Mouse (Mus musculus) midbrain, embryonic 16.5 days (tissue): ENCODE measurements around the gene Dydc1. TPM values are rescaled to one million over a fixed set of nuclear protein-coding genes. Genes with fewer than 3 reads are reported as not detected.

Source experiments
- ATAC-seq: fragments of 200-750 bp; cut with Nextera tagmentation; 2 replicates; pipeline ENCODE4 v1.8.0; 2017; ENCODE audit warnings: moderate TSS enrichment
- H3K27ac ChIP-seq: fragments of 300-500 bp; sonication (generic); 2 replicates; pipeline ENCODE4 v1.5.1; 2014; ENCODE audit warnings: mild to moderate bottlenecking, low read length, mixed read lengths
- H3K27me3 ChIP-seq: fragments of 300-500 bp; sonication (generic); 2 replicates; pipeline ENCODE4 v1.6.1; 2014; ENCODE audit warnings: low read depth, low read length, mixed read lengths; ENCODE audit not compliant: control insufficient read depth, insufficient read depth
- H3K36me3 ChIP-seq: fragments of 300-500 bp; sonication (generic); 2 replicates; pipeline ENCODE4 v1.6.1; 2014; ENCODE audit warnings: mild to moderate bottlenecking, low read length, moderate library complexity, mixed read lengths; ENCODE audit not compliant: control insufficient read depth, insufficient read depth
- H3K4me1 ChIP-seq: fragments of 300-500 bp; sonication (generic); 2 replicates; pipeline ENCODE4 v1.6.1; 2014; ENCODE audit warnings: mild to moderate bottlenecking, low read length, mixed read lengths; ENCODE audit not compliant: control insufficient read depth, insufficient read depth
- H3K4me2 ChIP-seq: fragments of 300-500 bp; sonication (generic); 2 replicates; pipeline ENCODE4 v1.6.1; 2014; ENCODE audit warnings: mild to moderate bottlenecking, low read length, mixed read lengths
- H3K4me3 ChIP-seq: fragments of 300-500 bp; sonication (generic); 2 replicates; pipeline ENCODE4 v1.5.1; 2014; ENCODE audit warnings: low read depth, mild to moderate bottlenecking, low read length, moderate library complexity, mixed read lengths
- H3K9ac ChIP-seq: fragments of 300-500 bp; sonication (generic); 2 replicates; pipeline ENCODE4 v1.6.1; 2014; ENCODE audit warnings: low read depth, low read length, mixed read lengths
- H3K9me3 ChIP-seq: fragments of 300-500 bp; sonication (generic); replicated peaks from 2 replicates; pipeline ENCODE4 v1.6.1; 2014; ENCODE audit warnings: mild to moderate bottlenecking, low read length, mixed read lengths; ENCODE audit not compliant: control insufficient read depth, poor library complexity, severe bottlenecking
- WGBS: fragments of 180-500 bp; shearing (Covaris S2); extraction: QIAGEN DNeasy Blood & Tissue Kit; methylation state at CpG from one replicate; pipeline ENCODE4 v1.1.7; 2014; 5-methylcytosine and 5-hydroxymethylcytosine counted together
- polyA plus RNA-seq: library from polyadenylated mRNA; unstranded; fragments of >200 nt; fragmentation: Nextera tagmentation; extraction: Ambion mirVana; gene quantifications from 2 replicates; pipeline ENCODE4 v1.2.1, GENCODE M21; 2015

Dydc1 gene
- polyA plus RNA-seq: not detected in 2 replicates

DNA sequence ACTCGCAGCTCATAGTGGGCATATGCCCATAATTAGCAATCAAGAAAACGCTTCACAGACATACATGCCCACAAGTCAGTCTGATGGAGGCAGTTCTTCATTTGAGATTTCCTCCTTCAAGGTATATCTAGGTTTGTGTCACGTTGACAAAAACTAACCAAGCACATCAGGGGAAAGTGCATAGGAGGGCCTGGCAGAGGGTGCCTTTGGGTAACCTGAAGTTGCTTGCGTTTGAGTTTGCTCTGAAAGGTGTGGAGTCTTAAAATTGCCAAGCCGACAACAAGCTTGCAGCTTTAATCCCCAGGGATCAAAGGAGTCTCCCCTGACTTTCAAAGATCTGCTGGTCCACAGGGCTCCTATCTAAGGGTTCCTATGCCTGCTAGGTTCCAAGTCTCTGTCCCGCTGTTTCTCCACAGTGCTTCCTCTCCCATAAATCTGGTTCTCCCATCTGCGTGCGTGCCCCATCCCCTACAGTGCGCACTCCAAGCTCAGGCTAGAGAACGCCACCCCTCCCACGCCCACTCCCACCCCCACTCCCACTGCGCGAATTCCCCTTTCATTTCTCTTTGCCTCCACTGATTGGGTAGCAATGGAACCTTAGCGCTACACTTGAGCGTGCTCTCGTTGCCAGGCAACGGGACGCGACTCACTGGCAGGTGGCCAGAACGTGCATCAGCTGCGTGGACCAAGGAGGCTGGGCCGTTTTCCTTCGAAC lies at the start of gene Dydc1:
Gene Dydc1 (plus strand): TSS at position 683 of the 715 bp plus-strand sequence.
- Histone ChIP-seq H3K36me3 (no peaks in the 10 kb centered on the region), H3K27me3 (no peaks in the 10 kb centered on the region), H3K9ac (peak within 1 kb of the TSS; percentile 17; the same call in 1 of the 2 replicates), H3K4me3 (peak within 1 kb of the TSS; percentile 43), H3K4me2 (peak within 1 kb of the TSS; percentile 55), H3K9me3 (no peaks in the 10 kb centered on the region), H3K4me1 (no peaks in the 10 kb centered on the region), H3K27ac (no peak within 1 kb of the TSS)
- peak; percentile 95 for ATAC-seq
- 10% methylated on average over 23 of the region's 23 CpGs for WGBS

- no peak for ATAC-seq
- Histone ChIP-seq H3K36me3 (no peaks in the 10 kb centered on the region), H3K9ac (no peak overlapping the region), H3K27ac (no peak overlapping the region), H3K27me3 (no peaks in the 10 kb centered on the region), H3K4me3 (no peak overlapping the region), H3K4me1 (no peaks in the 10 kb centered on the region), H3K4me2 (no peak overlapping the region), H3K9me3 (no peaks in the 10 kb centered on the region)
- WGBS: 98% methylated on average over 2 of the region's 2 CpGs
Measured at GRCm38 (mm10) chr14:41025087-41025486, 47.6 kb upstream of the Dydc1 start.

DNA sequence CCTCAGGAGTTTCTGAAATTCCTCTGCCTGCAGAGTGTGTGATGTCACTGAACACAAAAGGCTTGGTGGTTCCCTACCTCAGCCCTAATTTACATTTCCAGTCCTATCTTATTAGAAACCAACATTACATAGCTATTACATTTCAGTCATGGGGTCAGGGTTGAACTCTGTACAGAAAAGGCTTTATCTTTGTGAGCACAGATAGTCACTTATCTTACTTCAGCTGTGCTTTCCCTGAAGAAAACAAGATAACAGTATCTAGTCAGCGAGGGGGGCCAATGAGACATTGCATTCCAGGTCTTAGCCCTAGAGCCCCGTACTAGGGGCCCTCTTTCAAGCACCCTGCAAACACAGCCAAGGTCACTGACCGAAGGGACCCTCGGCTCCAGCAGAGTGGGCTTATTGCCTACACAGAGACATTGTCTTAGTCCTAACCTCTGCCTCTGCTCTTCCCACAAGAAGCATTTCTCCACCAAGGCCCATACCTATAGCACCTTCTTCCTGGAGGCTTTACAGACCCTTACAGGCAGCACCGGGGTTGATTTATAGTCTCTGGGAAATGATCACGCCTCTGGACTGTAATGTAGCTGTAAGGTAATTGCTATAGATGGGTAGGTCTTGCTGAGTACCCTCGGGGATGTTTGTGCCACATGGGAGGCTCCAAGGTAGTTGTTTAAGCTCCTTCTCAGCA lies 47.0 kb upstream of the Dydc1 start:
- H3K9ac ChIP-seq: no peak overlapping the region
- H3K9me3 ChIP-seq: no peaks in the 10 kb centered on the region
- no peak for ATAC-seq
- no peaks in the 10 kb centered on the region for H3K36me3 ChIP-seq
- no peaks in the 10 kb centered on the region for H3K4me1 ChIP-seq
- H3K4me3 ChIP-seq: no peak overlapping the region
- no peak overlapping the region for H3K4me2 ChIP-seq
- no peaks in the 10 kb centered on the region for H3K27me3 ChIP-seq
- WGBS: 89% methylated on average over 7 of the region's 7 CpGs
- no peak overlapping the region for H3K27ac ChIP-seq

- no peak for ATAC-seq
- H3K27me3 ChIP-seq: no peaks in the 10 kb centered on the region
- whole genome bisulfite sequencing: 70% methylated on average over 4 of the region's 4 CpGs
- no peaks in the 10 kb centered on the region for H3K4me1 ChIP-seq
- H3K36me3 ChIP-seq: no peaks in the 10 kb centered on the region
- H3K4me3 ChIP-seq: no peak overlapping the region
- no peaks in the 10 kb centered on the region for H3K9me3 ChIP-seq
- no peak overlapping the region for H3K4me2 ChIP-seq
- no peak overlapping the region for H3K9ac ChIP-seq
- no peak overlapping the region for H3K27ac ChIP-seq
Measured at GRCm38 (mm10) chr14:41029303-41029702, 43.4 kb upstream of the Dydc1 start.

GRCm38 (mm10) chr14:41030989-41031513 lies 41.7 kb upstream of the Dydc1 start:
- Histone ChIP-seq H3K4me2 (no peak overlapping the region), H3K4me3 (no peak overlapping the region), H3K4me1 (no peaks in the 10 kb centered on the region), H3K9me3 (no peaks in the 10 kb centered on the region), H3K27ac (no peak overlapping the region), H3K9ac (no peak overlapping the region), H3K27me3 (no peaks in the 10 kb centered on the region), H3K36me3 (no peaks in the 10 kb centered on the region)
- 89% methylated on average over 6 of the region's 6 CpGs for WGBS
- ATAC-seq: no peak

- H3K9ac ChIP-seq: no peak overlapping the region
- H3K9me3 ChIP-seq: no peaks in the 10 kb centered on the region
- no peaks in the 10 kb centered on the region for H3K4me1 ChIP-seq
- no peak overlapping the region for H3K27ac ChIP-seq
- no peaks in the 10 kb centered on the region for H3K27me3 ChIP-seq
- peak; percentile 22; the same call in 1 of the 2 replicates for ATAC-seq
- no peaks in the 10 kb centered on the region for H3K36me3 ChIP-seq
- no peak overlapping the region for H3K4me3 ChIP-seq
- H3K4me2 ChIP-seq: no peak overlapping the region
- WGBS: 58% methylated on average over 13 of the region's 13 CpGs
Measured at GRCm38 (mm10) chr14:41033135-41034110, 39.3 kb upstream of the Dydc1 start.

DNA sequence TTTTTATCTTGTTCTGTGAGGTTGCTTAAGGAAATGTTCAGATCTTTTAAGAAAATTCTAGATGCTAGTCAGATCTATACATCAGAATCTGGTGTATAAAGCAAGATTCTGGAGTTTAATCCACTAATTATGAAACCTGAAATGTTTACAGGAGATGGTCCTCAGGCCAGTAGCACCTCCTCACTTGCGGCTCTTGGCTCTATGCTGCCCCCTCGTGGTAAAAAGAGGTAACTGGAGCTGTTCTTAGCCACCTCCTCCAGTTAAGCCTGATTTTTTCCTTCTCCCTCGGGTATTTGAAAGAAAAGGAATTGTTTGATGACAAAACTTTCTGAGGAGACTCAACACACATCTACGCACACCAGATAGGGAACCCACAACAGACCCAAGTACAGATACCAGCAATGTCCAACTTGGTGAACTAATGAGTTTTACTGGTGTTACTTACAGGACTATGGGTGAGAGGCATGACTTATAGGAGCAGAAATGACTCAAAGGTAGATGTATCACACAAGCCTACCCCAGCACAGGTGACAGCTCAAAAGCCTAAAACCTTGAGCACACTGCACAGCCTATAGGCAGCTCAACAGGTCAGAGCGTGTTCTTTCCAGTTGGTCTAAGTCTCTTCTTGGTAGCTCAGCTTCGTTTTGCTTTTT lies 37.4 kb upstream of the Dydc1 start:
- ATAC-seq: peak; percentile 47; the same call in 1 of the 2 replicates
- WGBS: 36% methylated on average over 6 of the region's 6 CpGs
- Histone ChIP-seq H3K27me3 (no peaks in the 10 kb centered on the region), H3K36me3 (no peaks in the 10 kb centered on the region), H3K9me3 (no peaks in the 10 kb centered on the region), H3K4me2 (no peak overlapping the region), H3K4me3 (no peak overlapping the region), H3K9ac (no peak overlapping the region), H3K27ac (no peak overlapping the region), H3K4me1 (no peaks in the 10 kb centered on the region)

- 80% methylated on average over 2 of the region's 2 CpGs for WGBS
- Histone ChIP-seq H3K27ac (no peak overlapping the region), H3K9me3 (no peaks in the 10 kb centered on the region), H3K27me3 (no peaks in the 10 kb centered on the region), H3K36me3 (no peaks in the 10 kb centered on the region), H3K4me1 (no peaks in the 10 kb centered on the region), H3K4me3 (no peak overlapping the region), H3K4me2 (no peak overlapping the region), H3K9ac (no peak overlapping the region)
- no peak for ATAC-seq
Measured at GRCm38 (mm10) chr14:41047402-41047801, 25.3 kb upstream of the Dydc1 start.
